ENCODE assay signal across 7 mouse cellular contexts in the genomic region with DNA sequence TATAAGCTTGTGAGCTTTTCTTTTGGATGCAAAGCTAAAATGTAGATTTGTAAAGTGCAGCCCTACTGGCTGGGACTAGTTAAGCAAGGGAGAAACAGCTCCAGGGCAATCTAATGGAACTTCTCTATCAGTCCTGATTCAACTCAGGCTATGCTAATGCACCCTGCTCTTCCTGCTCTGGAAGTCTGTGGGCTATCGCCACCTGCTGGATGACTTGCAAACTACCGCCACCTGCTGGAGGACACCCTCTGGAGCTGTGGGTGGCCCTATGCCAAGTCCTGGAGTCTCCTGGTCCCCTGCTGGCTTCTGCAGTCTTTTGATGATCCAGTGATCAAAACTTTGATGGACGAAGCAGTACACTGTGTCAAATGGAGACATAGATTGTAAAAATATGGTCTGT.
DNase-seq lines count a peak whose midpoint lies in the region; ATAC-seq and TF ChIP-seq lines count a peak whose summit lies in the region.

No protein-coding gene starts in this region.

- H3K27me3 ChIP-seq in midbrain, embryonic 11.5 days (ENCODE audit: control insufficient read depth, insufficient read depth, low read length) = no peaks in the 10 kb centered on the region
- H3K27me3 ChIP-seq in small intestine, adult 2 months (ENCODE audit: control insufficient read depth, insufficient read depth, low read length) = no peaks in the 10 kb centered on the region

- H3K27ac ChIP-seq in midbrain, embryonic 11.5 days (ENCODE audit: low read depth, low read length) = no peak overlapping the region
- no peak overlapping the region for H3K27ac ChIP-seq in small intestine, adult 2 months (ENCODE audit: insufficient read depth, low read depth, low read length)

- H3K9ac ChIP-seq in midbrain, embryonic 11.5 days (ENCODE audit: low read length) = no peak overlapping the region

- ATAC-seq in midbrain, embryonic 11.5 days (ENCODE audit: low FRiP score) = peak; percentile 78

- H3K9me3 ChIP-seq in midbrain, embryonic 11.5 days (ENCODE audit: control insufficient read depth, low read length) = no peaks in the 10 kb centered on the region

- TF ChIP-seq POLR2A in small intestine, adult 2 months (IDR thresholded peaks at IDR 0.05; ENCODE audit: low read depth, low read length) = no peak

- H3K4me1 ChIP-seq in midbrain, embryonic 11.5 days (ENCODE audit: control insufficient read depth, insufficient read depth, low read length) = no peaks in the 10 kb centered on the region
- H3K4me1 ChIP-seq in small intestine, adult 2 months (ENCODE audit: control insufficient read depth, insufficient read depth, insufficient read length, low read length) = no peaks in the 10 kb centered on the region

- H3K4me2 ChIP-seq in midbrain, embryonic 11.5 days = no peak overlapping the region

- 17% methylated on average over 3 of the region's 3 CpGs for WGBS in midbrain, embryonic 11.5 days
- WGBS in small intestine, adult 2 months = 10% methylated on average over 3 of the region's 3 CpGs

- no peaks in the 10 kb centered on the region for H3K36me3 ChIP-seq in midbrain, embryonic 11.5 days (ENCODE audit: control insufficient read depth, insufficient read depth, low read length)
- H3K36me3 ChIP-seq in small intestine, adult 2 months (ENCODE audit: control insufficient read depth, insufficient read depth, low read length) = no peaks in the 10 kb centered on the region

- peak; percentile 97 for TF ChIP-seq CTCF in small intestine, adult 2 months (IDR thresholded peaks at IDR 0.05; ENCODE audit: extremely low read depth, insufficient read length, insufficient replicate concordance, low read depth, low read length)

- peak; percentile 81 to 93 for DNase-seq in adrenal gland, adult (ENCODE audit: inconsistent age in 2 of 2, low spot score in 1 of 2)
- peak; percentile 63 to 74 for DNase-seq in cerebellum, postnatal 14 days
- peak; percentile 60 to 76 for DNase-seq in frontal cortex, postnatal 25 days (ENCODE audit: low spot score in 2 of 2)
- DNase-seq in hindlimb bud, embryonic 11.5 days (ENCODE audit: extremely low spot score, low read depth, low spot score) = peak; percentile 49
- peak; percentile 83 for DNase-seq in left cerebral cortex, adult 18-20 months (ENCODE audit: low spot score in 2 of 2)
- peak; percentile 93 for DNase-seq in midbrain, embryonic 11.5 days (ENCODE audit: low spot score, missing footprints)

- H3K4me3 ChIP-seq in midbrain, embryonic 11.5 days (ENCODE audit: low read depth, low read length) = no peak overlapping the region
- H3K4me3 ChIP-seq in small intestine, adult 2 months (ENCODE audit: low read depth, low read length) = no peak overlapping the region
